14 mouse cellular contexts compared by ENCODE assay signal in the genomic region with DNA sequence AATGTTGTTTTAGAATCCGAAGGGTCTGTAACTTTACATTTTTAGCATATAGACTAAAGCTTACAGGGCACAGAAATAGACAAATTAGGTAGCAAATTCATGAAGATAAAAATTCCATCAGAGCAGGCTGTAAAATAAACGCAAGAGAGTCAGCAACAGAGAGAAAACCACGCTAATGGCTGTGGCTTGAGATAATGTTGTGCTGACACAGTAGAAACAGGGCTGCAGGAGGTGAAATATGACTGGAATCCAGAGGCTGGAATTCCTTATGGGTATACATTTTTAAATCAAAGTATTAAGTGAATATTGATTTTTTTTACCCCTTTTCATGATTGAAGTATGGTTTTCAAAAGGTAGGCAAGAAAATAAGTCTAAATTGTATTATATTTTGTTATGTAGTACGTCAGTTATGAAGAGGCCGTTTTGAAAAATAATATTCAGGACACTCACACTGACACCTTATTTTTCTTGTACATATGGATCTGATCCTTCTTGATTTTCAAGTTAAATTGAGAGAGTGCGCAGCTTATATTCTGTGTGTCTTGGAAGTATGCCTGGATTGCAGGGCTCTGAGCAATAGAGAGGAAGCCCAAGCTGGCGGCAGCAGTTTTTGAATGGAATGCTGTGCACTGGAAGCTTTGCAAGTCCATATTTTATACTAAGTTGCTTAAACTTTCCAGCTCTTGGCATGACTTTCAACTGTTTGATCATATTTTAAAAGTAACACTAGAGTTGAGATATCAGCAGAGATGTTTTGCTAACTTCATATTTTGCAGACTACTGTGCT.
DNase-seq lines count a peak whose midpoint lies in the region; ATAC-seq lines count a peak whose summit lies in the region.
"Had no signal": no experiment of that assay in that cellular context is flagged by ENCODE, and none has a peak within 500 bp of the region (broad histone marks: within the 10 kb centered on the region; RNA-seq: fewer than 3 reads in every experiment).

No protein-coding gene starts in this region.

- H3K4me1 ChIP-seq in kidney, embryonic 16.5 days (ENCODE audit: insufficient read depth, low read length) = 0 out of 2 replicates have a peak, but pooled peaks cover 7% of the 10 kb centered on the region
- H3K4me1 ChIP-seq: midbrain, embryonic 13.5 days had no signal

- H3K4me3 ChIP-seq in kidney, embryonic 16.5 days (ENCODE audit: low read length) = no peak overlapping the region
- H3K4me3 ChIP-seq: heart, embryonic 15.5 days; midbrain, embryonic 13.5 days had no signal

- H3K9ac ChIP-seq in kidney, embryonic 16.5 days (replicated peaks; ENCODE audit: low read length) = no peak overlapping the region
- H3K9ac ChIP-seq: heart, embryonic 15.5 days; liver, embryonic 14.5 days; midbrain, embryonic 13.5 days had no signal

- H3K27ac ChIP-seq in kidney, embryonic 16.5 days (ENCODE audit: low read length) = no peak overlapping the region
- H3K27ac ChIP-seq: heart, embryonic 15.5 days; liver, embryonic 14.5 days; midbrain, embryonic 13.5 days had no signal

- WGBS in kidney, embryonic 16.5 days = 64% methylated on average over 7 of the region's 7 CpGs

- DNase-seq in adrenal gland, postnatal 10 days = peak; percentile 11
- no peak for DNase-seq in adrenal gland, adult 18-20 months (ENCODE audit: low spot score in 2 of 2)
- DNase-seq in kidney, postnatal 14 days = peak; percentile 4
- peak; percentile 11 for DNase-seq in right cerebral cortex, postnatal 4 days
- DNase-seq in right cerebral cortex, adult 2 months (ENCODE audit: low spot score in 2 of 2) = no peak
- peak; percentile 21 for DNase-seq in mesoderm, embryonic 11.5 days (ENCODE audit: low read depth, low spot score)
- no peak for DNase-seq in spleen, adult 18-20 months
- DNase-seq: cerebellum, adult 8-10 months; thymus, adult 2 months had no signal

- H3K4me2 ChIP-seq in kidney, embryonic 16.5 days (replicated peaks; ENCODE audit: low read depth, low read length) = no peak overlapping the region
- H3K4me2 ChIP-seq: heart, embryonic 15.5 days; midbrain, embryonic 13.5 days had no signal

- no peak for ATAC-seq in kidney, embryonic 16.5 days (ENCODE audit: low FRiP score, low TSS enrichment)
- ATAC-seq: hindbrain, embryonic 16.5 days; midbrain, embryonic 13.5 days had no signal

- H3K27me3 ChIP-seq in kidney, embryonic 16.5 days (ENCODE audit: insufficient read depth, low read length) = no peaks in the 10 kb centered on the region
- H3K27me3 ChIP-seq: heart, embryonic 15.5 days; midbrain, embryonic 13.5 days had no signal

- H3K36me3 ChIP-seq in kidney, embryonic 16.5 days (ENCODE audit: insufficient read depth, low read length) = no peaks in the 10 kb centered on the region
- H3K36me3 ChIP-seq: heart, embryonic 15.5 days; midbrain, embryonic 13.5 days had no signal

- H3K9me3 ChIP-seq in kidney, embryonic 16.5 days (ENCODE audit: low read length) = no peaks in the 10 kb centered on the region
- H3K9me3 ChIP-seq: heart, embryonic 15.5 days; midbrain, embryonic 13.5 days had no signal

Comparison
In these comparisons a context has a peak if more than half of its experiments do, and no peak if none do; other contexts are left out.
1. DNase-seq: peak in adrenal gland, postnatal 10 days (single experiment), kidney, postnatal 14 days (single experiment), right cerebral cortex, postnatal 4 days (single experiment) and mesoderm, embryonic 11.5 days (single experiment); none in adrenal gland, adult 18-20 months (0 of 2), right cerebral cortex, adult 2 months (0 of 2) and spleen, adult 18-20 months (0 of 2).